Mouse (Mus musculus) liver, adult 2 months (tissue): Measurements from ENCODE around the gene Gm37240. TPM values are rescaled to one million over a fixed set of nuclear protein-coding genes. Genes with fewer than 3 reads are reported as not detected.
"Not testable (repeated sequence)": the region's sequence is repeated elsewhere in the genome, so short reads cannot be mapped to it uniquely, and the experiment has no call there.

Experiments
- DNase-seq: peaks from one replicate; pipeline ENCODE4 v3.0.0-alpha.2; 2011; ENCODE audit warnings: low read depth, low spot score; ENCODE audit errors: extremely low read depth
- H3K27ac ChIP-seq: fragments of 200-500 bp; replicated peaks from 2 replicates; pipeline ENCODE4 v1.5.1; 2012; ENCODE audit warnings: low read depth, mild to moderate bottlenecking, control low read depth, inconsistent platforms, low read length; ENCODE audit not compliant: insufficient read depth
- H3K27me3 ChIP-seq: fragments of 200-500 bp; 2 replicates; pipeline ENCODE4 v1.6.1; 2012; ENCODE audit warnings: mild to moderate bottlenecking, moderate library complexity, low read length, inconsistent platforms; ENCODE audit not compliant: control insufficient read depth, insufficient read depth
- H3K36me3 ChIP-seq: fragments of 200-500 bp; 2 replicates; pipeline ENCODE4 v1.6.1; 2012; ENCODE audit warnings: low read length, inconsistent platforms; ENCODE audit not compliant: control insufficient read depth, insufficient read depth
- H3K4me1 ChIP-seq: fragments of 200-500 bp; 2 replicates; pipeline ENCODE4 v1.6.1; 2011; ENCODE audit warnings: low read length; ENCODE audit not compliant: control insufficient read depth, insufficient read depth
- H3K4me3 ChIP-seq: fragments of 200-500 bp; 2 replicates; pipeline ENCODE4 v1.5.1; 2011; ENCODE audit warnings: low read depth, mild to moderate bottlenecking, control low read depth, low read length, moderate library complexity; ENCODE audit not compliant: insufficient read depth
- H3K79me2 ChIP-seq: fragments of 200-500 bp; 2 replicates; pipeline ENCODE4 v1.6.1; 2012; ENCODE audit warnings: inconsistent platforms, mild to moderate bottlenecking, low read length, moderate library complexity; ENCODE audit not compliant: control insufficient read depth, insufficient read depth
- H3K9ac ChIP-seq: fragments of 200-500 bp; 2 replicates; pipeline ENCODE4 v1.6.1; 2012; ENCODE audit warnings: low read depth, mild to moderate bottlenecking, control low read depth, inconsistent platforms, low read length
- CTCF ChIP-seq: fragments of 200-500 bp; IDR thresholded peaks from 2 replicates; pipeline ENCODE4 v1.5.1; 2011; ENCODE audit warnings: low read depth, low read length, control low read depth
- POLR2A ChIP-seq: fragments of 200-500 bp; IDR thresholded peaks from 2 replicates; pipeline ENCODE4 v1.6.1; 2011; ENCODE audit warnings: low read length, control low read depth; ENCODE audit not compliant: insufficient read depth; ENCODE audit errors: extremely low read depth
- WGBS: fragments of 180-500 bp; shearing (Covaris S2); methylation state at CpG from one replicate; pipeline ENCODE4 v1.1.7; 2018; 5-methylcytosine and 5-hydroxymethylcytosine counted together
- polyA plus RNA-seq: library from polyadenylated mRNA; depleted of rRNA; stranded (reverse); fragments of >200 nt; gene quantifications from 2 replicates; pipeline ENCODE4 v1.2.3, GENCODE M21; 2012
- total RNA-seq: library from RNA; depleted of rRNA; stranded (reverse); fragments of >200 nt; gene quantifications from 2 replicates; pipeline ENCODE4 v1.2.3, GENCODE M21; 2014

Gene Gm37240
- total and polyA plus RNA-seq, 2 experiments, result 2.2 to 6.9 TPM

DNA sequence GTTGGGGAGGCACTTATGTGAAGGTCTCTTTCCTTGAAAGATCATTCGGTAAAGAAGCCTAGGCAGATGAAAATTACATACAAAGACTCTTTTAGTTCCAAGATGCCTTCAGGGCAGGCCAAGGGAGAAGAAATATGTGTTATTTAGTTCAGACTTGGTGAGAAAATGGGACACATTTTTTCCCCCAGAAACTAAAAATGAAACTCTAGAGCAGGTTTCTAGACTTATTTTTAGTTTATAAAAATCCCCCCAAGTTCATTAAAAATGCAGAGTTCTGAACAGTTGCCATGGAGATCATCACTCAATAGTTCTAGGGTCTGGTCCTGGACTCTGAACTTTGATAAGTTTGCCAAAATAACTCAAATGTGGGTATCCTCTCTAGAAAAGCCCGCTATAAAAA, 1226.9 kb downstream of the Gm37240 start:
- TF ChIP-seq CTCF (no peak), POLR2A (no peak)
- Histone ChIP-seq H3K36me3 (no peaks in the 10 kb centered on the region), H3K27ac (no peak overlapping the region), H3K27me3 (no peaks in the 10 kb centered on the region), H3K79me2 (no peaks in the 10 kb centered on the region), H3K4me3 (no peak overlapping the region), H3K4me1 (no peaks in the 10 kb centered on the region), H3K9ac (no peak overlapping the region)
- DNase-seq, result no peak
- WGBS, result 90% methylated on average over 2 of the region's 2 CpGs

- H3K4me1 ChIP-seq, result no peaks in the 10 kb centered on the region
- H3K9ac ChIP-seq, result no peak overlapping the region
- DNase-seq, result no peak
- no peak overlapping the region for H3K27ac ChIP-seq
- H3K27me3 ChIP-seq, result no peaks in the 10 kb centered on the region
- no peaks in the 10 kb centered on the region for H3K36me3 ChIP-seq
- TF ChIP-seq CTCF (peak; percentile 8; the same call in 1 of the 2 replicates), POLR2A (no peak)
- no peak overlapping the region for H3K4me3 ChIP-seq
- H3K79me2 ChIP-seq, result no peaks in the 10 kb centered on the region
- 100% methylated on average over 2 of the region's 2 CpGs for WGBS
Measured at GRCm38 (mm10) chr3:84658872-84659271, 1228.4 kb downstream of the Gm37240 start.

- no peak overlapping the region for H3K4me3 ChIP-seq
- H3K36me3 ChIP-seq, result no peaks in the 10 kb centered on the region
- DNase-seq, result no peak
- H3K4me1 ChIP-seq, result no peaks in the 10 kb centered on the region
- no peaks in the 10 kb centered on the region for H3K27me3 ChIP-seq
- 93% methylated on average over 7 of the region's 7 CpGs for WGBS
- H3K27ac ChIP-seq, result no peak overlapping the region
- no peak overlapping the region for H3K9ac ChIP-seq
- H3K79me2 ChIP-seq, result no peaks in the 10 kb centered on the region
- TF ChIP-seq POLR2A (no peak), CTCF (no peak)
Measured at GRCm38 (mm10) chr3:84658017-84658416, 1229.3 kb downstream of the Gm37240 start.

- H3K27ac ChIP-seq, result no peak overlapping the region
- no peaks in the 10 kb centered on the region for H3K4me1 ChIP-seq
- H3K27me3 ChIP-seq, result no peaks in the 10 kb centered on the region
- H3K9ac ChIP-seq, result no peak overlapping the region
- no peaks in the 10 kb centered on the region for H3K79me2 ChIP-seq
- H3K36me3 ChIP-seq, result no peaks in the 10 kb centered on the region
- TF ChIP-seq CTCF (no peak), POLR2A (no peak)
- DNase-seq, result no peak
- 40% methylated on average over 6 of the region's 6 CpGs for WGBS
- no peak overlapping the region for H3K4me3 ChIP-seq
Measured at GRCm38 (mm10) chr3:84657240-84657639, 1230.1 kb downstream of the Gm37240 start.

GRCm38 (mm10) chr3:84655785-84656150, 1231.5 kb downstream of the Gm37240 start:
- H3K79me2 ChIP-seq, H3K9ac ChIP-seq, H3K27ac ChIP-seq, H3K36me3 ChIP-seq, H3K4me3 ChIP-seq, H3K4me1 ChIP-seq, H3K27me3 ChIP-seq, DNase-seq: not testable (repeated sequence)
- 84% methylated on average over 2 of the region's 2 CpGs for WGBS

DNA sequence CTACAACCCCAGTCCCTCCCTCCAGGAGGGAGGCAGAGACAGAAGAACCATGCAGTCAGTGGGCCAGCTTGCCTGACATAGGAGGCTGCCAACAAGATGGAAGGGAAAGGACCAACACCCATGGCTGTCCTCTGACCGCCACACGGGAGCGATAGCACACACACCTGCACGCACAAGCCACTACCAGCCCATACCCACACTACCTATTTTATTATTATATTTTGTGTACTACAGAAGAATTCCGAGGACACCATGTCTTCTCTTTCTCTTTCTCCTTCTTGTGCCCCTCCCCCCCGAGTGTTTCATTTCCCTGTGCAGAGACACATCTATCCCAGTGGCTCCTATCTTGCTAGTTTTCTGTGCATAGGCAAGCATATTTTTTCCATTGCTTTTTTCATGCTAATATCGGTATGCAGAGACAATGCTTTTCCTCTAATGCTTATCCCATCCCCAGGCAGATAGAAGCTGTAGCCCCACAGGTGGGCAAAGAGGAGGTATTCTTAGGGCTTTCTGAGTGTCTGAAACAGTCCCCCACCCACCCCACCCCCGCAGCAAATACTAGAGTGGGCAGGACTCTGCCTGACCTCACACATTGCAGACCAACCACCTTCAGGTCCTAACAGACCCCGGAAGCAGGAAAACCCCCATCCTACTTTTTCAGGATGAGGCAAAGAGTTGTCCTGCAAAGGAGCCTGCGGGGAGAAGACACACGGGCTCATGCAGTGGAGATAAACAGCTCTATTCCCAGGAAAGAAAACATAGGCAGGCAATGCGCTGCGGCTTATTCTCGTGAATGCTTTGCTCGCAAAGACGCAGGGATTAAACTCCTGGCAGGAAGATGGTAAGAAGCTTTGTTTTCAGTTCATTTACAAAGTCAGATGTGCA, 1232.2 kb downstream of the Gm37240 start:
- WGBS, result 51% methylated on average over 16 of the region's 16 CpGs
- no peak for DNase-seq

More for the DNA sequence above, 1232.2 kb downstream of the Gm37240 start:
- H3K79me2 ChIP-seq, result no peaks in the 10 kb centered on the region
- peaks cover 4% of the 10 kb centered on the region for H3K4me1 ChIP-seq
- H3K9ac ChIP-seq, result no peak overlapping the region
- TF ChIP-seq POLR2A (no peak), CTCF (no peak; the same call in 1 of the 2 replicates)
- H3K36me3 ChIP-seq, result no peaks in the 10 kb centered on the region
- H3K4me3 ChIP-seq, result no peak overlapping the region
- no peak overlapping the region for H3K27ac ChIP-seq
- no peaks in the 10 kb centered on the region for H3K27me3 ChIP-seq
